Mouse (Mus musculus): ENCODE measurements around the gene Chodl.

DNA sequence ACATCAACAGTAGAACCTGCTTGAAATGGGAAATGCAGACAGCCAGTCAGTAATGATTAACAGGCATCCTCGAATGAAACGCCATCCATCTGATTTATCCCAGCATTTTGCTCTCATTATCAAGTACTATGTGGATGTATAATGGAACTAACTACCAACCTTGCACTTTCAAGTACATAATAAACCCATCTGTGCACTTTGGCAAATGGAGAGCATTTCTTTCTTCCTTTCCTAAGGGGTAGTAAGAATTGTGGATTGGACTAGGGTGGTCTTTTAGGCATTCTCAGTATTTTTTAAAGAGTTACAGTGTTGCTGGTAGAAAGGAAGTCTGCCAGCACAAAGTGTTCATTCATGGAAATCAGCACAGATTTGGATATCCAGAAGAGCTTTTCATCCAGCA lies 26.7 kb downstream of the Chodl start:
- no peak for TF ChIP-seq CTCF (IDR thresholded peaks at IDR 0.05; ENCODE audit: control insufficient read depth, insufficient read depth, low read length)
- no peak for TF ChIP-seq POLR2A (IDR thresholded peaks at IDR 0.05; ENCODE audit: borderline replicate concordance, control insufficient read depth, low read depth, low read length)
